Mouse (Mus musculus): ENCODE results near the gene Rprd2. TPM values are rescaled to one million over a fixed set of nuclear protein-coding genes. Genes with fewer than 3 reads are reported as not detected.
"Not testable (repeated sequence)": the region's sequence is repeated elsewhere in the genome, so short reads cannot be mapped to it uniquely, and the experiment has no call there.

Gene Rprd2
- polyA plus RNA-seq, 1 experiment from 2014 or later, result 23.9 TPM

GRCm38 (mm10) chr3:95808384-95808783 lies 10.3 kb downstream of the Rprd2 start:
- no peak for ATAC-seq (replicated peaks; ENCODE audit: low FRiP score)
- Histone ChIP-seq H3K4me2 (no peak overlapping the region), H3K27me3 (no peaks in the 10 kb centered on the region), H3K36me3 (peaks cover 20% of the 10 kb centered on the region), H3K4me1 (no peaks in the 10 kb centered on the region), H3K9ac (no peak overlapping the region), H3K27ac (no peak overlapping the region), H3K9me3 (replicated peaks) (no peaks in the 10 kb centered on the region), H3K4me3 (replicated peaks) (no peak overlapping the region)
- WGBS, result 44% methylated on average over 2 of the region's 2 CpGs

GRCm38 (mm10) chr3:95807630-95808029 lies 11.0 kb downstream of the Rprd2 start:
- H3K4me1 ChIP-seq; H3K27ac ChIP-seq; H3K9me3 ChIP-seq (replicated peaks); H3K9ac ChIP-seq; ATAC-seq (replicated peaks; ENCODE audit: low FRiP score); H3K4me2 ChIP-seq; H3K4me3 ChIP-seq (replicated peaks); H3K27me3 ChIP-seq: not testable (repeated sequence)
- WGBS, result 91% methylated on average over 6 of the region's 6 CpGs
- H3K36me3 ChIP-seq, result peaks cover 23% of the 10 kb centered on the region

GRCm38 (mm10) chr3:95806677-95807076 lies 12.0 kb downstream of the Rprd2 start:
- Histone ChIP-seq H3K4me2 (no peak overlapping the region), H3K27me3 (no peaks in the 10 kb centered on the region), H3K36me3 (peaks cover 23% of the 10 kb centered on the region), H3K4me1 (no peaks in the 10 kb centered on the region), H3K9me3 (replicated peaks) (no peaks in the 10 kb centered on the region), H3K9ac (no peak overlapping the region), H3K4me3 (replicated peaks) (no peak overlapping the region), H3K27ac (no peak overlapping the region)
- 77% methylated on average over 1 of the region's 1 CpGs for WGBS
- ATAC-seq (replicated peaks; ENCODE audit: low FRiP score), result no peak

GRCm38 (mm10) chr3:95803851-95804250 lies 14.8 kb downstream of the Rprd2 start:
- Histone ChIP-seq H3K4me1 (no peaks in the 10 kb centered on the region), H3K4me2 (no peak overlapping the region), H3K27me3 (no peaks in the 10 kb centered on the region), H3K27ac (no peak overlapping the region), H3K9ac (no peak overlapping the region), H3K36me3 (peaks cover 26% of the 10 kb centered on the region), H3K9me3 (replicated peaks) (no peaks in the 10 kb centered on the region), H3K4me3 (replicated peaks) (no peak overlapping the region)
- ATAC-seq (replicated peaks; ENCODE audit: low FRiP score), result no peak
- WGBS, result 94% methylated on average over 4 of the region's 4 CpGs

GRCm38 (mm10) chr3:95798756-95799155 lies 19.9 kb downstream of the Rprd2 start:
- no peak overlapping the region for H3K4me2 ChIP-seq
- H3K4me3 ChIP-seq (replicated peaks), result no peak overlapping the region
- H3K27ac ChIP-seq, result no peak overlapping the region
- H3K9ac ChIP-seq, result no peak overlapping the region
- WGBS, result 82% methylated on average over 4 of the region's 4 CpGs
- no peaks in the 10 kb centered on the region for H3K9me3 ChIP-seq (replicated peaks)
- H3K36me3 ChIP-seq, result peaks cover 8% of the 10 kb centered on the region; the same call in 1 of the 2 replicates
- H3K4me1 ChIP-seq, result 0 out of 2 replicates have a peak, but pooled peaks cover 3% of the 10 kb centered on the region
- no peaks in the 10 kb centered on the region for H3K27me3 ChIP-seq
- ATAC-seq (replicated peaks; ENCODE audit: low FRiP score), result no peak

- H3K4me3 ChIP-seq (replicated peaks), result no peak overlapping the region
- ATAC-seq (replicated peaks; ENCODE audit: low FRiP score), result no peak
- H3K4me1 ChIP-seq, result peaks cover 8% of the 10 kb centered on the region; the same call in 1 of the 2 replicates
- 0 out of 2 replicates have a peak, but pooled peaks cover 2% of the 10 kb centered on the region for H3K36me3 ChIP-seq
- 85% methylated on average over 1 of the region's 1 CpGs for WGBS
- no peaks in the 10 kb centered on the region for H3K27me3 ChIP-seq
- no peak overlapping the region for H3K9ac ChIP-seq
- no peaks in the 10 kb centered on the region for H3K9me3 ChIP-seq (replicated peaks)
- H3K27ac ChIP-seq, result no peak overlapping the region
- H3K4me2 ChIP-seq, result no peak overlapping the region
Observed at GRCm38 (mm10) chr3:95794299-95794698, 24.4 kb downstream of the Rprd2 start.

GRCm38 (mm10) chr3:95793662-95794061 lies 25.0 kb downstream of the Rprd2 start:
- H3K27me3 ChIP-seq, result no peaks in the 10 kb centered on the region
- no peak overlapping the region for H3K4me3 ChIP-seq (replicated peaks)
- 0 out of 2 replicates have a peak, but pooled peaks cover 7% of the 10 kb centered on the region for H3K36me3 ChIP-seq
- H3K9me3 ChIP-seq (replicated peaks), result no peaks in the 10 kb centered on the region
- no peak for ATAC-seq (replicated peaks; ENCODE audit: low FRiP score)
- peaks cover 8% of the 10 kb centered on the region; the same call in 1 of the 2 replicates for H3K4me1 ChIP-seq
- H3K27ac ChIP-seq, result no peak overlapping the region
- no peak overlapping the region for H3K4me2 ChIP-seq
- 65% methylated on average over 2 of the region's 2 CpGs for WGBS
- H3K9ac ChIP-seq, result no peak overlapping the region

- H3K27me3 ChIP-seq, result no peaks in the 10 kb centered on the region
- H3K9me3 ChIP-seq (replicated peaks), result no peaks in the 10 kb centered on the region
- H3K4me2 ChIP-seq, result no peak overlapping the region
- ATAC-seq (replicated peaks; ENCODE audit: low FRiP score), result no peak
- no peak overlapping the region for H3K4me3 ChIP-seq (replicated peaks)
- WGBS, result 91% methylated on average over 4 of the region's 4 CpGs
- H3K9ac ChIP-seq, result no peak overlapping the region
- H3K4me1 ChIP-seq, result no peaks in the 10 kb centered on the region
- H3K27ac ChIP-seq, result no peak overlapping the region
- peaks cover 81% of the 10 kb centered on the region for H3K36me3 ChIP-seq
Observed at GRCm38 (mm10) chr3:95785501-95785900, 33.2 kb downstream of the Rprd2 start.

GRCm38 (mm10) chr3:95771985-95772384 lies 46.7 kb downstream of the Rprd2 start:
- H3K4me1 ChIP-seq, result no peaks in the 10 kb centered on the region
- H3K36me3 ChIP-seq, result peaks cover 87% of the 10 kb centered on the region
- H3K4me2 ChIP-seq, result no peak overlapping the region
- no peak for ATAC-seq (replicated peaks; ENCODE audit: low FRiP score)
- no peak overlapping the region for H3K9ac ChIP-seq
- H3K27me3 ChIP-seq, result no peaks in the 10 kb centered on the region
- no peak overlapping the region for H3K27ac ChIP-seq
- H3K9me3 ChIP-seq (replicated peaks), result no peaks in the 10 kb centered on the region
- H3K4me3 ChIP-seq (replicated peaks), result no peak overlapping the region

- Histone ChIP-seq H3K27ac (no peak overlapping the region), H3K9me3 (replicated peaks) (no peaks in the 10 kb centered on the region), H3K4me1 (no peaks in the 10 kb centered on the region), H3K4me2 (no peak overlapping the region), H3K27me3 (no peaks in the 10 kb centered on the region), H3K36me3 (peaks cover 73% of the 10 kb centered on the region), H3K9ac (no peak overlapping the region), H3K4me3 (replicated peaks) (no peak overlapping the region)
- WGBS, result 92% methylated on average over 10 of the region's 10 CpGs
- no peak for ATAC-seq (replicated peaks; ENCODE audit: low FRiP score)
Observed at GRCm38 (mm10) chr3:95765534-95765933, 53.1 kb downstream of the Rprd2 start.

- H3K27me3 ChIP-seq, result no peaks in the 10 kb centered on the region
- H3K9ac ChIP-seq, result no peak overlapping the region
- no peak overlapping the region for H3K4me2 ChIP-seq
- no peaks in the 10 kb centered on the region for H3K4me1 ChIP-seq
- no peak overlapping the region for H3K27ac ChIP-seq
- H3K36me3 ChIP-seq, result peaks cover 59% of the 10 kb centered on the region
- WGBS, result 88% methylated on average over 10 of the region's 10 CpGs
- no peak for ATAC-seq (replicated peaks; ENCODE audit: low FRiP score)
- H3K9me3 ChIP-seq (replicated peaks), result no peaks in the 10 kb centered on the region
- no peak overlapping the region for H3K4me3 ChIP-seq (replicated peaks)
Observed at GRCm38 (mm10) chr3:95763811-95764210, 54.9 kb downstream of the Rprd2 start.

- H3K27ac ChIP-seq, result no peak overlapping the region
- no peak for ATAC-seq (replicated peaks; ENCODE audit: low FRiP score)
- WGBS, result 60% methylated on average over 6 of the region's 6 CpGs
Observed at GRCm38 (mm10) chr3:95762961-95763360, 55.7 kb downstream of the Rprd2 start.

GRCm38 (mm10) chr3:95761771-95762170 lies 56.9 kb downstream of the Rprd2 start:
- Histone ChIP-seq H3K27me3 (no peaks in the 10 kb centered on the region), H3K27ac (no peak overlapping the region), H3K9ac (no peak overlapping the region), H3K4me3 (replicated peaks) (no peak overlapping the region), H3K36me3 (peaks cover 38% of the 10 kb centered on the region), H3K4me1 (no peaks in the 10 kb centered on the region), H3K9me3 (replicated peaks) (no peaks in the 10 kb centered on the region), H3K4me2 (no peak overlapping the region)
- WGBS, result 85% methylated on average over 4 of the region's 4 CpGs
- ATAC-seq (replicated peaks; ENCODE audit: low FRiP score), result no peak

More at GRCm38 (mm10) chr3:95762961-95763360, 55.7 kb downstream of the Rprd2 start:
- Histone ChIP-seq H3K4me1 (no peaks in the 10 kb centered on the region), H3K36me3 (peaks cover 50% of the 10 kb centered on the region), H3K4me2 (no peak overlapping the region), H3K9ac (no peak overlapping the region), H3K27me3 (no peaks in the 10 kb centered on the region), H3K4me3 (replicated peaks) (no peak overlapping the region), H3K9me3 (replicated peaks) (no peaks in the 10 kb centered on the region)

Data from kidney, embryonic 15.5 days (tissue).